Mouse (Mus musculus) liver, embryonic 11.5 days (tissue): ENCODE data around the gene Mss51. TPM values are rescaled to one million over a fixed set of nuclear protein-coding genes. Genes with fewer than 3 reads are reported as not detected.

Experiments used
- ATAC-seq: fragments of 200-750 bp; cut with Nextera tagmentation; replicated peaks from 2 replicates; pipeline ENCODE4 v1.8.0; 2017; ENCODE audit warnings: moderate number of reproducible peaks, mild to moderate bottlenecking, moderate TSS enrichment, moderate library complexity; ENCODE audit not compliant: low FRiP score
- DNase-seq: peaks from one replicate; pipeline ENCODE4 v3.0.0-alpha.2; 2017; ENCODE audit warnings: low spot score
- H3K27ac ChIP-seq: fragments of 300-500 bp; sonication (generic); 2 replicates; pipeline ENCODE4 v1.5.1; 2014; ENCODE audit warnings: mild to moderate bottlenecking, low read depth, low read length, control low read depth
- H3K27me3 ChIP-seq: fragments of 300-500 bp; sonication (generic); replicated peaks from 2 replicates; pipeline ENCODE4 v1.6.1; 2014; ENCODE audit warnings: low read length, mixed read lengths; ENCODE audit not compliant: control insufficient read depth, insufficient read depth
- H3K36me3 ChIP-seq: fragments of 300-500 bp; sonication (generic); 2 replicates; pipeline ENCODE4 v1.6.1; 2014; ENCODE audit warnings: mild to moderate bottlenecking, low read length, moderate library complexity, mixed read lengths; ENCODE audit not compliant: control insufficient read depth, insufficient read depth
- H3K4me1 ChIP-seq: fragments of 300-500 bp; sonication (generic); replicated peaks from 2 replicates; pipeline ENCODE4 v1.6.1; 2014; ENCODE audit warnings: low read length, mixed read lengths; ENCODE audit not compliant: control insufficient read depth, insufficient read depth
- H3K4me2 ChIP-seq: fragments of 300-500 bp; sonication (generic); 2 replicates; pipeline ENCODE4 v1.6.1; 2014; ENCODE audit warnings: mild to moderate bottlenecking, control low read depth, moderate library complexity
- H3K4me3 ChIP-seq: fragments of 300-500 bp; sonication (generic); 2 replicates; pipeline ENCODE4 v1.5.1; 2014; ENCODE audit warnings: low read depth, low read length, control low read depth
- H3K9ac ChIP-seq: fragments of 300-500 bp; sonication (generic); 2 replicates; pipeline ENCODE4 v1.6.1; 2014; ENCODE audit warnings: low read depth, low read length, control low read depth
- H3K9me3 ChIP-seq: fragments of 300-500 bp; sonication (generic); 2 replicates; pipeline ENCODE4 v1.6.1; 2016; ENCODE audit warnings: low read length, inconsistent platforms, mixed read lengths; ENCODE audit not compliant: control insufficient read depth
- WGBS: fragments of 180-500 bp; shearing (Covaris S2); extraction: QIAGEN DNeasy Blood & Tissue Kit; methylation state at CpG from one replicate; pipeline ENCODE4 v1.1.7; 2014; 5-methylcytosine and 5-hydroxymethylcytosine counted together
- polyA plus RNA-seq: library from polyadenylated mRNA; unstranded; fragments of >200 nt; fragmentation: Nextera tagmentation; extraction: Ambion mirVana; gene quantifications from 2 replicates; pipeline ENCODE4 v1.2.1, GENCODE M21; 2014

Mss51 gene
- polyA plus RNA-seq, 1 experiment from 2014 or later: 1.2 TPM

GRCm38 (mm10) chr14:20477261-20478025 lies 19.3 kb downstream of the Mss51 start:
- no peaks in the 10 kb centered on the region for H3K9me3 ChIP-seq
- H3K27me3 ChIP-seq: no peaks in the 10 kb centered on the region
- WGBS: 56% methylated on average over 4 of the region's 4 CpGs
- H3K9ac ChIP-seq: peak overlapping the region; percentile 15; the same call in 1 of the 2 replicates
- H3K4me1 ChIP-seq: peaks cover 17% of the 10 kb centered on the region
- DNase-seq (no peak), ATAC-seq (no peak)
- H3K4me3 ChIP-seq: no peak overlapping the region
- H3K36me3 ChIP-seq: 0 out of 2 replicates have a peak, but pooled peaks cover 3% of the 10 kb centered on the region
- H3K4me2 ChIP-seq: peak overlapping the region; percentile 37
- H3K27ac ChIP-seq: 0 out of 2 replicates have a peak overlapping the region, but pooled peaks have one; percentile 6

DNA sequence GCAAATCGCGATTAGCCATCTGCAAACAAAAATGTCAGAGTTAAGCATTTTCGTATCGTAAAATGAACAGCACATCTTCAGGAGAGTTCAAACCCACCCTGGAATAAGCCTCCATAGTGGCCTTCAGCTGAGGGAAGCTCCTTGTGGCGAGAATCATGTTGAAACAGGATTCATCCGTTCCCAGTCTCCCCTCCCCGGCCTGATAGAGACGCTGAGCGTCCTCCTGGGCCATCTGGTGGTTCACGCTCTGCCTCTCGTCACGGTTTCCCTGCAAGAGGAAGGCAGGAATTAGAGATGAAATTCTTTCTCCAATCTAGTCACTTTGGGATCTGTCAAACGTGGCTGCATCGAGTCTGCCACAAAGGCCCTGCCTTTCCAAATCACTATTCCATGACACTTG lies 36.5 kb downstream of the Mss51 start:
- Histone ChIP-seq H3K4me3 (no peak overlapping the region), H3K4me2 (no peak overlapping the region), H3K36me3 (peaks cover 33% of the 10 kb centered on the region), H3K27ac (no peak overlapping the region), H3K9me3 (no peaks in the 10 kb centered on the region), H3K27me3 (no peaks in the 10 kb centered on the region), H3K4me1 (no peaks in the 10 kb centered on the region), H3K9ac (no peak overlapping the region)
- 87% methylated on average over 14 of the region's 14 CpGs for WGBS
- DNase-seq (no peak), ATAC-seq (no peak)

DNA sequence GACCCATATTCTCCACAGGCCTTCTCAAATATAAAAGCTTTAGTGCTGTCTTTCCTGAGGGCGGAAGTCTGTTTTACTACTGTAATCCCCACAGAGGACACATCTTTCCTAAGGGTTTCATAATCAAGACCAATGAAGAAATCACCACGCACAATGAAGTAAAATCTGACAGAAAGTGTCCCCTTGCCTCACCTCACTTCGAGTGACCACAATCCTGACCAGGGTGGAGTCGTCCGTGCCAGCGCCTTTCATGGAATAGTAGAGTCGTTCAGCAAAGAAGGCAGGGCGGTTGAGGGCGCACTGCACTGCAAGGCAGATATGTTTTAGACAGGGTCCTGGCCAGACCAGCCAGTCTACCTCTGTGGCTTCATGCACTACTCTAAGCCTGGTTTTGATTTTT lies 38.3 kb downstream of the Mss51 start:
- ATAC-seq: no peak
- WGBS: 88% methylated on average over 9 of the region's 9 CpGs

DNA sequence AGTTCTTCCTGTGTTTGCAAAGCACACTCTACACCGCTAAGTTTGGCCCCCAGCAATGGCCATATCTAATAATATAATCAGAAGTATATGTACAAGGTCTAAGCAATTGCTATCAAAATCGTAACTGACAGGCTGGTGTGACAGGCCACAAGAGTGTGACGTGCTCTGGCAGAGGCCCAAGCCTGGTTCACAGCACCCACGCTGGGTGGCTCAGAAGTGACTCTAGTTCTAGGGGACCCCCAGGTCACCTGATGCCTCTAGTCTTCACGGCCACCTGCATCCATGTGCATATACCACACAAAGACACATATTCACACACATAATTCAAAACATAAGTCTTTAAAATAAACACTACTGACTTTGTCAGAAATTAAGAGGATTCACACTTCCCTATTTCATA lies 43.8 kb downstream of the Mss51 start:
- H3K4me3 ChIP-seq: no peak overlapping the region
- no peak overlapping the region for H3K4me2 ChIP-seq
- ATAC-seq (no peak), DNase-seq (no peak)
- peaks cover 8% of the 10 kb centered on the region; the same call in 1 of the 2 replicates for H3K4me1 ChIP-seq
- no peaks in the 10 kb centered on the region for H3K27me3 ChIP-seq
- H3K9me3 ChIP-seq: no peaks in the 10 kb centered on the region
- no peak overlapping the region for H3K9ac ChIP-seq
- H3K36me3 ChIP-seq: peaks cover 12% of the 10 kb centered on the region
- no peak overlapping the region for H3K27ac ChIP-seq
- 92% methylated on average over 5 of the region's 5 CpGs for WGBS

More for the DNA sequence above, 38.3 kb downstream of the Mss51 start:
- H3K27me3 ChIP-seq: no peaks in the 10 kb centered on the region
- no peak for DNase-seq
- no peaks in the 10 kb centered on the region for H3K4me1 ChIP-seq
- H3K36me3 ChIP-seq: peaks cover 32% of the 10 kb centered on the region
- H3K9me3 ChIP-seq: no peaks in the 10 kb centered on the region
- no peak overlapping the region for H3K9ac ChIP-seq
- no peak overlapping the region for H3K27ac ChIP-seq
- H3K4me2 ChIP-seq: no peak overlapping the region
- no peak overlapping the region for H3K4me3 ChIP-seq

- Histone ChIP-seq H3K4me2 (peak within 1 kb of the TSS; percentile 92), H3K9ac (peak within 1 kb of the TSS; percentile 60), H3K27me3 (no peaks in the 10 kb centered on the region), H3K4me1 (peaks cover 8% of the 10 kb centered on the region; the same call in 1 of the 2 replicates), H3K4me3 (peak within 1 kb of the TSS; percentile 53), H3K27ac (no peak within 1 kb of the TSS), H3K36me3 (peaks cover 12% of the 10 kb centered on the region), H3K9me3 (no peaks in the 10 kb centered on the region)
- 4% methylated on average over 15 of the region's 15 CpGs for WGBS
- ATAC-seq (peak; percentile 79), DNase-seq (peak; percentile 63)
Observed at GRCm38 (mm10) chr14:20451765-20452331, 44.9 kb downstream of the Mss51 start, which contains the start of gene Cfap70. Gene Cfap70, minus strand, starts transcription at chr14:20452226.

DNA sequence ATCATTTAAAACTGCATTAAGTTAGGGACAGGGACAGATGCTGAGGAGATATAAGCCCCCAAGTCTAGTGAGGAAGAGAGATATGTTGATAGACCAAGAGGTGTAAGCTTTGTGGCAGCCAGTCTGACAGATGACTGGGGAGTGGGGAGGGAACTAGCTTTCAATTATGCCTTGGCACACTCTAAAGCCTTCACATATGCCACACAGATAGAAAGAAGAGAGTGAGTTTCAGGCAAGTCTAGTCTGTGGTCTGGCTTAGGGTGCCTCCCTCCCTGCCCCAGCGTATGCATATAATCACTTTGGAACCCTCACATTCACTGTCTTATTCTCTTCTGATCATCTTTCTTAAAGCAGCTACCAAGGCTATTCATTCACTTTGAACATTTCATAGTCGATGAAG lies 45.4 kb downstream of the Mss51 start:
- Histone ChIP-seq H3K4me1 (peaks cover 8% of the 10 kb centered on the region; the same call in 1 of the 2 replicates), H3K4me3 (peak overlapping the region; percentile 53), H3K27me3 (no peaks in the 10 kb centered on the region), H3K9ac (peak overlapping the region; percentile 60; the same call in 1 of the 2 replicates), H3K36me3 (peaks cover 8% of the 10 kb centered on the region), H3K4me2 (peak overlapping the region; percentile 92), H3K9me3 (no peaks in the 10 kb centered on the region), H3K27ac (no peak overlapping the region)
- 18% methylated on average over 2 of the region's 2 CpGs for WGBS
- ATAC-seq (no peak), DNase-seq (no peak)

DNA sequence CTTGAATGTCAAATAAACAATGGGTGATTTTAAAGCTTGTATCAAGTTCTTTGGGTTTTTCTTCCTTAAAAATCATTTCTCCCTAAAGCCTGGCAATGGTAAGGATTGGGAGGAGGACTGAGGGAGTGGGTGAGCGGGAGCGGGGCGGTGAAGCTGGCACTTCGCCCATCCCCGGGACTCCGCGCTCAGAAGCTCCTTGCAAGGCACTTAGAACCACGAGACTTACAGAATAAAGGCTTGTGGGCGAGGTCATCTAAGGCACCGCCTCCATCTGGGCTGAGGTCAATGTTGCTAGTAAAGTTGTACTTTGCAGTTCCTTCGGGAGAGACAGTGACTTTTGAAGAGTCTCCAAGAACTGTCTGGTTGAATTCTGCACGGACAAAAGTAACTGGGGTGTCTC lies 49.5 kb downstream of the Mss51 start:
- Histone ChIP-seq H3K27ac (no peak overlapping the region), H3K4me2 (no peak overlapping the region), H3K4me3 (no peak overlapping the region), H3K27me3 (no peaks in the 10 kb centered on the region), H3K36me3 (no peaks in the 10 kb centered on the region), H3K9ac (no peak overlapping the region), H3K4me1 (peaks cover 8% of the 10 kb centered on the region; the same call in 1 of the 2 replicates), H3K9me3 (no peaks in the 10 kb centered on the region)
- ATAC-seq: no peak
- WGBS: 64% methylated on average over 12 of the region's 12 CpGs
- DNase-seq: no peak

- DNase-seq (no peak), ATAC-seq (no peak)
- no peak overlapping the region for H3K4me3 ChIP-seq
- H3K27me3 ChIP-seq: no peaks in the 10 kb centered on the region
- H3K27ac ChIP-seq: no peak overlapping the region
- 74% methylated on average over 17 of the region's 17 CpGs for WGBS
- H3K4me1 ChIP-seq: no peaks in the 10 kb centered on the region
- no peak overlapping the region for H3K4me2 ChIP-seq
- H3K9me3 ChIP-seq: no peaks in the 10 kb centered on the region
- no peaks in the 10 kb centered on the region for H3K36me3 ChIP-seq
- H3K9ac ChIP-seq: no peak overlapping the region
Observed at GRCm38 (mm10) chr14:20442252-20442651, 54.4 kb downstream of the Mss51 start.
